Mouse (Mus musculus): Measurements from ENCODE around the gene Nanog. TPM values are rescaled to one million over a fixed set of nuclear protein-coding genes. Genes with fewer than 3 reads are reported as not detected.
A peak's percentile ranks its signal among the peaks of the same experiment; 100 is the strongest.
"Not testable (repeated sequence)": the region's sequence is repeated elsewhere in the genome, so short reads cannot be mapped to it uniquely, and the experiment has no call there.

Gene Nanog
- polyA plus RNA-seq, 1 experiment from 2014 or later, result 0.32 TPM

DNA sequence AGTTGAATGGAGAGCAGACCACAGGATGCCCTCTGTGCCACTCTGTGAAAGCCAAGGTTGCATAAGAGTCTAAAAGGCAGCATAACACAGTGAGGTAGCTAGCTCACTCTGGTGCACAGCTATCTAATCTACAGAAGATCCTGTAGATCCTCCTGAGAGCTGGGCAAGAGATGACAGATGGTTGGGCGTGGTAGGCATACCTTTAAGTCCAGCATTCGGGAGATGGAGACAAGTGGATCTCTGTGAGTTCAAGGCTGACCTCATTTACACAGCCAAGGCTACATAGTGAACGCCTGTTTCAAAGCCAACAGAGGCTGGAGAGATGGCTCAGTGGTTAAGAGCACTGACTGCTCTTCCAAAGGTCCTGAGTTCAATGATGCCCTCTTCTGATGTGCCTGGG, 11.9 kb upstream of the Nanog start:
- DNase-seq (ENCODE audit: low spot score) (no peak), ATAC-seq (ENCODE audit: low FRiP score) (no peak)
- no peaks in the 10 kb centered on the region for H3K9me3 ChIP-seq (ENCODE audit: control insufficient read depth, low read length)
- H3K9ac ChIP-seq (ENCODE audit: low read depth, low read length), result no peak overlapping the region
- no peak overlapping the region for H3K4me3 ChIP-seq (ENCODE audit: low read depth, low read length)
- no peaks in the 10 kb centered on the region for H3K4me1 ChIP-seq (replicated peaks; ENCODE audit: control insufficient read depth, insufficient read depth, low read length)
- no peaks in the 10 kb centered on the region for H3K27me3 ChIP-seq (ENCODE audit: control insufficient read depth, insufficient read depth, low read length)
- no peak overlapping the region for H3K27ac ChIP-seq (ENCODE audit: low read depth, low read length)
- WGBS, result 92% methylated on average over 3 of the region's 3 CpGs
- no peaks in the 10 kb centered on the region for H3K36me3 ChIP-seq (ENCODE audit: control insufficient read depth, insufficient read depth, low read length)
- H3K4me2 ChIP-seq (replicated peaks; ENCODE audit: low read depth, low read length), result no peak overlapping the region

DNA sequence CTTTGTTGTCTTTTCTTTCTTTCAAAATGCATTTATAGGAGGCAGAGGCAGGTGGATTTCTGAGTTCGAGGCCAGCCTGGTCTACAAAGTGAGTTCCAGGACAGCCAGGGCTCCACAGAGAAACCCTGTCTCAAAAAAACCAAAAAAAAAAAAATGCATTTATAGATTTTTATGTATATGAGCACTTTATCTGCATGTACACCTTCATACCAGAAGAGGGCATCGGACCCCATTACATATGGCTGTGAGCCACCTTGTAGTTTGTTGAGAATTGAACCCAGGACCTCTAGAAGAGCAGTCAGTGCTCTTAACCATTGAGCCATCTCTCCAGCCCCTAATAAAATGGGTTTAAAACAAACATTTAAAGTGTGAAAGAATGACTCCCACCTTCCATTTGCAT, 7.7 kb upstream of the Nanog start:
- not testable (repeated sequence) for H3K9ac ChIP-seq (ENCODE audit: low read depth, low read length); H3K27me3 ChIP-seq (ENCODE audit: control insufficient read depth, insufficient read depth, low read length); H3K36me3 ChIP-seq (ENCODE audit: control insufficient read depth, insufficient read depth, low read length); H3K27ac ChIP-seq (ENCODE audit: low read depth, low read length); H3K4me3 ChIP-seq (ENCODE audit: low read depth, low read length); H3K9me3 ChIP-seq (ENCODE audit: control insufficient read depth, low read length); DNase-seq (ENCODE audit: low spot score); H3K4me2 ChIP-seq (replicated peaks; ENCODE audit: low read depth, low read length); H3K4me1 ChIP-seq (replicated peaks; ENCODE audit: control insufficient read depth, insufficient read depth, low read length); ATAC-seq (ENCODE audit: low FRiP score)
- WGBS, result 86% methylated on average over 2 of the region's 2 CpGs

DNA sequence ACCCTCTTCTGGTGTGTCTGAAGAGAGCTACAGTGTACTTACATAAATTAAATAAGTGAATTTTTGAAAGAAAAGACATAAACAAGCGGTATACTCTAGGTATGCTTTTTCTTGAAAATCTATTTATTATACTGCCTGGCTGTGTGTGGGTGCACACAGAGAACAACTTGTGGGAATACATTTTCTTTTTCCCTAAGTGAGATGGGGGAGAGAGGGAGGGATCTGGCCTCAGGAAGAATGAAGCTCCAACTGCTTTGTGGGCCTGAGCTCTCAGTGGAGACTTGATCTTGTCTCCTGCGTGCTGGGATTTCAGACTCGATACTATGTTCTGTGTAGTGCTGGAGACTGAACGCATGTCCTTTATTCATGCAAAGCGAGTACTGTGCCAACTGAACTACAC, 5.5 kb upstream of the Nanog start:
- no peak for ATAC-seq (ENCODE audit: low FRiP score)
- H3K4me3 ChIP-seq (ENCODE audit: low read depth, low read length), result no peak overlapping the region
- no peak overlapping the region for H3K9ac ChIP-seq (ENCODE audit: low read depth, low read length)
- H3K9me3 ChIP-seq (ENCODE audit: control insufficient read depth, low read length), result no peaks in the 10 kb centered on the region
- no peaks in the 10 kb centered on the region for H3K4me1 ChIP-seq (replicated peaks; ENCODE audit: control insufficient read depth, insufficient read depth, low read length)
- no peaks in the 10 kb centered on the region for H3K27me3 ChIP-seq (ENCODE audit: control insufficient read depth, insufficient read depth, low read length)
- H3K4me2 ChIP-seq (replicated peaks; ENCODE audit: low read depth, low read length), result no peak overlapping the region
- no peaks in the 10 kb centered on the region for H3K36me3 ChIP-seq (ENCODE audit: control insufficient read depth, insufficient read depth, low read length)
- no peak overlapping the region for H3K27ac ChIP-seq (ENCODE audit: low read depth, low read length)
- WGBS, result 90% methylated on average over 5 of the region's 5 CpGs
- DNase-seq (ENCODE audit: low spot score), result no peak

DNA sequence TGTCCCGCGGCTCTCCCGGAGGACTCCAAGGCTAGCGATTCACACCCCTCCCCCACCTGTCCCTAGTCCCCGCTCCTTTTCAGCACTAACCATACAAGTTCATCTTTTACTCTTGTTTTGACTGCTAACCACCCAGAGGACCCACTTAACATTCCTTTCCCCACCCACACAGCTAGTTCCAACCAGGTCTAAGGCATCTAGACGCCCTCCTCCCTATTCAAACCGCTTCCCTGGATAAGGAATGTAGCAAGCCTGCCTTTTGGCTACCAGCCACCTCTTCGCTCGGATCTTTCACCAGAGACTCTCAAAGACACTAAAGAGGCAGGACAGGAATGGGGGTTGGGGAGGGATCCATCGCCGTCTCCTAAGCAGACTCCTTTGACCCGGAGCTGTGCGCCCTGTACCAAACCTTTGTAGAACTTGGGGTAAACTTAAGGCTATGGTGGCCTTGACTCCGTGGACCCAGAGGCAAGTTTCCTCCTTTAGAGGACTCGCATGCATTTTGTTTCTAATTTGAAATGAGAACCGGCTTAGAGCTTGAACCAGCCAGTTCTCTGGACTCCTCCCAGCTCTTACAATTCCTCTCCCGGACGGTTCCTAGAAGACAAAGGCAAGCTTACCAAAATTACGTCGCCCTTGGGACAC, 4.7 kb upstream of the Nanog start:
- Histone ChIP-seq H3K4me3 (ENCODE audit: low read depth, low read length) (no peak overlapping the region), H3K27ac (ENCODE audit: low read depth, low read length) (0 out of 2 replicates have a peak overlapping the region, but pooled peaks have one; percentile 24), H3K9ac (ENCODE audit: low read depth, low read length) (0 out of 2 replicates have a peak overlapping the region, but pooled peaks have one; percentile 19), H3K9me3 (ENCODE audit: control insufficient read depth, low read length) (no peaks in the 10 kb centered on the region), H3K27me3 (ENCODE audit: control insufficient read depth, insufficient read depth, low read length) (peaks cover 3% of the 10 kb centered on the region; the same call in 1 of the 2 replicates), H3K4me1 (replicated peaks; ENCODE audit: control insufficient read depth, insufficient read depth, low read length) (no peaks in the 10 kb centered on the region), H3K4me2 (replicated peaks; ENCODE audit: low read depth, low read length) (peak overlapping the region; percentile 17; the same call in 1 of the 2 replicates), H3K36me3 (ENCODE audit: control insufficient read depth, insufficient read depth, low read length) (no peaks in the 10 kb centered on the region)
- DNase-seq (ENCODE audit: low spot score), result peak; percentile 46
- ATAC-seq (ENCODE audit: low FRiP score), result peak; percentile 35; the same call in 1 of the 2 replicates
- WGBS, result 5% methylated on average over 20 of the region's 20 CpGs

DNA sequence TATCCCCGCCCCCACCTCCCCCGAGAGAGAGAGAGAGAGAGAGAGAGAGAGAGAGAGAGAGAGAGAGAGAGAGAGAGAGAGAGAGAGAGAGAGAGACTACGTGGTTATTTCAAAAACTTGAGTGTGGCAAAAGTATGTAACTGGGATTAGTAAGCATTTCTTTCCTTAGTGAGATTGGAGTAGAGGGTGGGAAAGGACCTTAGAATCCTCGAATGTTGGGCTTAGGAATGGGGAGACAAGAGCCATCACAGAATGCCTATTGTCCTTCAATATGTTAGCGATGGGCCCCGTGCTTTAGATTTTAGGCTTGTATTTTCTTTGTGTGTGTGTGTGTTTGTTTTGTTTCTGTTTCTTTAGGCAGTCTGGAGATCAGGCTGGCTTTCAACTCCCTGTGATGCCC, 4.0 kb upstream of the Nanog start:
- H3K36me3 ChIP-seq (ENCODE audit: control insufficient read depth, insufficient read depth, low read length), result no peaks in the 10 kb centered on the region
- no peak overlapping the region for H3K4me3 ChIP-seq (ENCODE audit: low read depth, low read length)
- no peaks in the 10 kb centered on the region for H3K4me1 ChIP-seq (replicated peaks; ENCODE audit: control insufficient read depth, insufficient read depth, low read length)
- DNase-seq (ENCODE audit: low spot score), result no peak
- H3K27ac ChIP-seq (ENCODE audit: low read depth, low read length), result no peak overlapping the region
- peaks cover 3% of the 10 kb centered on the region; the same call in 1 of the 2 replicates for H3K27me3 ChIP-seq (ENCODE audit: control insufficient read depth, insufficient read depth, low read length)
- no peaks in the 10 kb centered on the region for H3K9me3 ChIP-seq (ENCODE audit: control insufficient read depth, low read length)
- 17% methylated on average over 4 of the region's 6 CpGs for WGBS
- no peak overlapping the region for H3K4me2 ChIP-seq (replicated peaks; ENCODE audit: low read depth, low read length)
- ATAC-seq (ENCODE audit: low FRiP score), result no peak
- H3K9ac ChIP-seq (ENCODE audit: low read depth, low read length), result no peak overlapping the region

DNA sequence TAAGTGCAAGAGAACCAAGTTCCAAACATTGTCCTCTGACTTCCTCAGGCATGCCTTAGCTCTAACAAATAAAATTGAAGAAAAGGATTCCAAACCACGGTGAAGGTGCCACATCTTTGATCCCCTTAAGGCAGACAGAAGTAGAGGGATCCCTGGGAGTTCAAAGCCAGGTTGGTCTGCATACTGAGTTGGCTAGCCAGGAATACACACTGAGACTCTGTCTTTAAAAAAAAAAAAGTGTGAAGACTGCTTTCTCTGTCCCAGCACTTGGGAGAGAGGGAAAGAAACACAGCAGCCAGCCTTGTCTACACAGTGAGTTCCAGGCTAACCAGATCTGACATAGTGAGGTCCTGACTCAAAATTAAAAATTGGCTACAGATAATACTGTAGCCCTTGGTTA, 3.6 kb upstream of the Nanog start:
- no peak for DNase-seq (ENCODE audit: low spot score)

DNA sequence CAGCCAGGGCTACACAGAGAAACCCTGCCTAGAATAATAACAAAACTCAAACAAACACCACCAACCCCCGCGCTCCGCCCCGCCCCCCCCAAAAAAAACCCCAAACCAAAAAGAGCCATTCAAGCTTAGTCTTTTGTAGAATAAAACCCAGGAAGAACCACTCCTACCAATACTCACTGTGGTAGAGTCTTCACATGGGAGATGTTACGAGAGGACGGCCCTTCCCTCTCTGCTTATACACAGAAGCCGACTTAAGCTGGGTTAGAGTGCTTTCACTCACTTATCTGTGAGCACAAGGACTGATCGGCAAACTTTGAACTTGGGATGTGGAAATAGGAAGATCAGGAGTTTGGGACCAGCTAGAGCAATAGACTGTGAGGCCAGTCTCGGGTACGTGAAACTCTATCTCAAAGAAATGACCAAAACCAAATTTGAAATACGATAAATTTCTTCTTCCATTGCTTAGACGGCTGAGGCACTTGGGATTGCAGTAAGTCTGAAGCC, 900 bp upstream of the Nanog start:
- ATAC-seq (ENCODE audit: low FRiP score), result no peak
- WGBS, result 72% methylated on average over 12 of the region's 12 CpGs
- Histone ChIP-seq H3K27ac (ENCODE audit: low read depth, low read length) (no peak overlapping the region), H3K9ac (ENCODE audit: low read depth, low read length) (no peak overlapping the region), H3K27me3 (ENCODE audit: control insufficient read depth, insufficient read depth, low read length) (peaks cover 3% of the 10 kb centered on the region; the same call in 1 of the 2 replicates), H3K4me3 (ENCODE audit: low read depth, low read length) (no peak overlapping the region), H3K4me1 (replicated peaks; ENCODE audit: control insufficient read depth, insufficient read depth, low read length) (no peaks in the 10 kb centered on the region), H3K9me3 (ENCODE audit: control insufficient read depth, low read length) (no peaks in the 10 kb centered on the region), H3K4me2 (replicated peaks; ENCODE audit: low read depth, low read length) (no peak overlapping the region), H3K36me3 (ENCODE audit: control insufficient read depth, insufficient read depth, low read length) (no peaks in the 10 kb centered on the region)
- DNase-seq (ENCODE audit: low spot score), result no peak

More for the DNA sequence above, 3.6 kb upstream of the Nanog start:
- Histone ChIP-seq H3K27me3 (ENCODE audit: control insufficient read depth, insufficient read depth, low read length) (peaks cover 3% of the 10 kb centered on the region; the same call in 1 of the 2 replicates), H3K4me2 (replicated peaks; ENCODE audit: low read depth, low read length) (no peak overlapping the region), H3K9me3 (ENCODE audit: control insufficient read depth, low read length) (no peaks in the 10 kb centered on the region), H3K4me3 (ENCODE audit: low read depth, low read length) (no peak overlapping the region), H3K36me3 (ENCODE audit: control insufficient read depth, insufficient read depth, low read length) (no peaks in the 10 kb centered on the region), H3K27ac (ENCODE audit: low read depth, low read length) (no peak overlapping the region), H3K4me1 (replicated peaks; ENCODE audit: control insufficient read depth, insufficient read depth, low read length) (no peaks in the 10 kb centered on the region), H3K9ac (ENCODE audit: low read depth, low read length) (no peak overlapping the region)
- ATAC-seq (ENCODE audit: low FRiP score), result no peak
- WGBS, result 0% methylated on average over 1 of the region's 1 CpGs

DNA sequence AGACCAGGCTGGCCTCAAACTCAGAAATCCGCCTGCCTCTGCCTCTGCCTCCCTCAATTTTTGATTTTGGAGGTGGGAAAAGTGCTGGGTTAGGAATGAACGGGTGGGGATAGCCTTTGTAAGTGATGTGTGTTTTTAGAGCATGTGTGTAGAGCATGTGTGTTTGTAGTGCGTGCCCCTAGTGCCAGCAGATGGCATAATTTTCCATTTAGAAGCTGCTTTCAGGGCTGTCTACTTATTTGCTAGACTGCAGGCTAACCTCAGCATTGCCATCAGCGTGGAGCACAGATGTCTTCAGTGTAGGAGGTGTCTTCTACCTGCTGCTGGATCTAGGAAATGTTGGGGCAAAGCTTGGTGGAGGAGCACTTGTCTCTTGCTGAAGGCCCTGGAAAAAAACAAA, 1.5 kb downstream of the Nanog start:
- no peaks in the 10 kb centered on the region for H3K36me3 ChIP-seq (ENCODE audit: control insufficient read depth, insufficient read depth, low read length)
- ATAC-seq (ENCODE audit: low FRiP score) (no peak), DNase-seq (ENCODE audit: low spot score) (no peak)
- H3K9me3 ChIP-seq (ENCODE audit: control insufficient read depth, low read length), result no peaks in the 10 kb centered on the region
- no peak overlapping the region for H3K9ac ChIP-seq (ENCODE audit: low read depth, low read length)
- H3K27ac ChIP-seq (ENCODE audit: low read depth, low read length), result no peak overlapping the region
- H3K4me1 ChIP-seq (replicated peaks; ENCODE audit: control insufficient read depth, insufficient read depth, low read length), result no peaks in the 10 kb centered on the region
- 78% methylated on average over 4 of the region's 4 CpGs for WGBS
- no peak overlapping the region for H3K4me3 ChIP-seq (ENCODE audit: low read depth, low read length)
- H3K27me3 ChIP-seq (ENCODE audit: control insufficient read depth, insufficient read depth, low read length), result peaks cover 3% of the 10 kb centered on the region; the same call in 1 of the 2 replicates
- no peak overlapping the region for H3K4me2 ChIP-seq (replicated peaks; ENCODE audit: low read depth, low read length)

DNA sequence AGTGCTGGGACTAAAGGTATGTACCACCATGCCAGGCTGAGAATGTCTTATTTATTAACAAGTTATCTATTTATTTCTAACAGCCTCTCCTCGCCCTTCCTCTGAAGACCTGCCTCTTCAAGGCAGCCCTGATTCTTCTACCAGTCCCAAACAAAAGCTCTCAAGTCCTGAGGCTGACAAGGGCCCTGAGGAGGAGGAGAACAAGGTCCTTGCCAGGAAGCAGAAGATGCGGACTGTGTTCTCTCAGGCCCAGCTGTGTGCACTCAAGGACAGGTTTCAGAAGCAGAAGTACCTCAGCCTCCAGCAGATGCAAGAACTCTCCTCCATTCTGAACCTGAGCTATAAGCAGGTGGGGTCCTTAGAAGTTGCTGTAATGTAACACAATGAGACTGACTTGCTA, 4.2 kb downstream of the Nanog start:
- DNase-seq (ENCODE audit: low spot score) (no peak), ATAC-seq (ENCODE audit: low FRiP score) (no peak)
- Histone ChIP-seq H3K4me2 (replicated peaks; ENCODE audit: low read depth, low read length) (no peak overlapping the region), H3K4me1 (replicated peaks; ENCODE audit: control insufficient read depth, insufficient read depth, low read length) (no peaks in the 10 kb centered on the region), H3K36me3 (ENCODE audit: control insufficient read depth, insufficient read depth, low read length) (no peaks in the 10 kb centered on the region), H3K27ac (ENCODE audit: low read depth, low read length) (no peak overlapping the region), H3K9me3 (ENCODE audit: control insufficient read depth, low read length) (no peaks in the 10 kb centered on the region), H3K9ac (ENCODE audit: low read depth, low read length) (no peak overlapping the region), H3K27me3 (ENCODE audit: control insufficient read depth, insufficient read depth, low read length) (peaks cover 3% of the 10 kb centered on the region; the same call in 1 of the 2 replicates), H3K4me3 (ENCODE audit: low read depth, low read length) (no peak overlapping the region)
- WGBS, result 88% methylated on average over 2 of the region's 2 CpGs
